Mouse (Mus musculus): ENCODE data around the gene Adgrb2. TPM values are rescaled to one million over a fixed set of nuclear protein-coding genes. Genes with fewer than 3 reads are reported as not detected.
A peak's percentile ranks its signal among the peaks of the same experiment; 100 is the strongest.

Gene Adgrb2
- polyA plus RNA-seq, 1 experiment from 2014 or later = 2.6 TPM

DNA sequence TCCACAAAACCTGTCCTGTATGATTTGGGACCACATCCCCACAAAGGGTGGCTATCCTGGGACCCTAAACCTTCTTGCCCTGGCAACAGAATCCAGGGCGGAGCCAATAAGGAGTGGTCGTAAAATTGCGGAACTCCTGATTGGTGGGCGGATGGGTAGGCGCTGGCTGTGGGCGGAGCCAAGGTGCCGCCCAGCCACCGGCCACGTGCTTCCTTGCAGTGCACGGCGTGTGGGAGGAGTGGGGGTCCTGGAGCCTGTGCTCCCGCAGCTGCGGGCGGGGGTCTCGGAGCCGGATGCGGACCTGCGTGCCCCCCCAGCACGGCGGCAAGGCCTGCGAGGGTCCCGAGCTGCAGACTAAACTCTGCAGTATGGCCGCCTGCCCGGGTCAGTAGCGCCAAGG lies 21.9 kb downstream of the Adgrb2 start:
- no peak overlapping the region for H3K9ac ChIP-seq
- H3K4me2 ChIP-seq = peak overlapping the region; percentile 64
- peak overlapping the region; percentile 34 for H3K4me3 ChIP-seq
- no peak overlapping the region for H3K27ac ChIP-seq (ENCODE audit: poor library complexity, severe bottlenecking)
- ATAC-seq (ENCODE audit: insufficient number of reproducible peaks, low FRiP score) = no peak
- 9% methylated on average over 25 of the region's 25 CpGs for WGBS
- peaks cover 78% of the 10 kb centered on the region for H3K27me3 ChIP-seq (replicated peaks)
- no peaks in the 10 kb centered on the region for H3K9me3 ChIP-seq (replicated peaks)
- H3K4me1 ChIP-seq (replicated peaks) = peaks cover 17% of the 10 kb centered on the region
- no peaks in the 10 kb centered on the region for H3K36me3 ChIP-seq

GRCm38 (mm10) chr4:130009043-130009442 lies 24.4 kb downstream of the Adgrb2 start:
- WGBS = 66% methylated on average over 14 of the region's 14 CpGs
- Histone ChIP-seq H3K4me3 (no peak overlapping the region), H3K4me2 (no peak overlapping the region), H3K4me1 (replicated peaks) (peaks cover 12% of the 10 kb centered on the region), H3K27ac (ENCODE audit: poor library complexity, severe bottlenecking) (no peak overlapping the region), H3K9me3 (replicated peaks) (no peaks in the 10 kb centered on the region), H3K9ac (no peak overlapping the region), H3K36me3 (no peaks in the 10 kb centered on the region), H3K27me3 (replicated peaks) (peaks cover 96% of the 10 kb centered on the region)
- ATAC-seq (ENCODE audit: insufficient number of reproducible peaks, low FRiP score) = no peak

GRCm38 (mm10) chr4:130010723-130011122 lies 26.1 kb downstream of the Adgrb2 start:
- Histone ChIP-seq H3K9me3 (replicated peaks) (no peaks in the 10 kb centered on the region), H3K27ac (ENCODE audit: poor library complexity, severe bottlenecking) (no peak overlapping the region), H3K4me2 (no peak overlapping the region), H3K36me3 (no peaks in the 10 kb centered on the region), H3K4me3 (no peak overlapping the region), H3K27me3 (replicated peaks) (peaks cover 96% of the 10 kb centered on the region), H3K9ac (no peak overlapping the region), H3K4me1 (replicated peaks) (peaks cover 13% of the 10 kb centered on the region)
- no peak for ATAC-seq (ENCODE audit: insufficient number of reproducible peaks, low FRiP score)
- WGBS = 81% methylated on average over 4 of the region's 4 CpGs

- Histone ChIP-seq H3K9me3 (replicated peaks) (no peaks in the 10 kb centered on the region), H3K4me1 (replicated peaks) (peaks cover 11% of the 10 kb centered on the region; the same call in 1 of the 2 replicates), H3K36me3 (no peaks in the 10 kb centered on the region), H3K27me3 (replicated peaks) (peaks cover 96% of the 10 kb centered on the region), H3K9ac (no peak overlapping the region), H3K4me2 (no peak overlapping the region), H3K4me3 (no peak overlapping the region), H3K27ac (ENCODE audit: poor library complexity, severe bottlenecking) (no peak overlapping the region)
- WGBS = 75% methylated on average over 6 of the region's 6 CpGs
- no peak for ATAC-seq (ENCODE audit: insufficient number of reproducible peaks, low FRiP score)
Measured at GRCm38 (mm10) chr4:130012234-130012633, 27.6 kb downstream of the Adgrb2 start.

GRCm38 (mm10) chr4:130013111-130013510 lies 28.4 kb downstream of the Adgrb2 start:
- H3K4me3 ChIP-seq = no peak overlapping the region
- no peak for ATAC-seq (ENCODE audit: insufficient number of reproducible peaks, low FRiP score)
- no peak overlapping the region for H3K27ac ChIP-seq (ENCODE audit: poor library complexity, severe bottlenecking)
- H3K36me3 ChIP-seq = no peaks in the 10 kb centered on the region
- WGBS = 68% methylated on average over 10 of the region's 10 CpGs
- no peak overlapping the region for H3K9ac ChIP-seq
- peaks cover 94% of the 10 kb centered on the region for H3K27me3 ChIP-seq (replicated peaks)
- peaks cover 11% of the 10 kb centered on the region; the same call in 1 of the 2 replicates for H3K4me1 ChIP-seq (replicated peaks)
- H3K4me2 ChIP-seq = no peak overlapping the region
- no peaks in the 10 kb centered on the region for H3K9me3 ChIP-seq (replicated peaks)

DNA sequence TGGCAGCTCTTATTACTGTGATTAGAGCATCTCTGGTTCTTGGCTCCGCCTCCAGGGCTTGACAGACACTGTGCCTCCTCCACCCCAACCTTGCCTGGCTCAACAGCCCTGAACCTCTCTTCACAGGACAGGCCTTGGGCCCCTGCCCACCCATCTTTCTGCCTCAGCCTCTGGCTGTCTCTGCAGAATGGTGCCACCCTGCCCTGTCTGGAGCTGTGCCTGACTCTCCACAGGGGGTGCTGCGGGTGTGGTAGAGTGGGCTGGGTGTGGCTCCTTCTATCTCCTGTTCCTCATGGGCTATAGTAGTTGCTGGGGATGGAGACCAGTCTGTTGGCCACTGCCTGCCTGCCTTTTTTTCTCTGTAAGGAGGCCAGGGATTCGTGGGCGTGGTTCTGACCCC lies 31.3 kb downstream of the Adgrb2 start:
- no peaks in the 10 kb centered on the region; the same call in 1 of the 2 replicates for H3K36me3 ChIP-seq
- H3K4me3 ChIP-seq = no peak overlapping the region
- WGBS = 70% methylated on average over 4 of the region's 4 CpGs
- ATAC-seq (ENCODE audit: insufficient number of reproducible peaks, low FRiP score) = no peak
- H3K4me1 ChIP-seq (replicated peaks) = peaks cover 8% of the 10 kb centered on the region; the same call in 1 of the 2 replicates
- no peaks in the 10 kb centered on the region for H3K9me3 ChIP-seq (replicated peaks)
- no peak overlapping the region for H3K9ac ChIP-seq
- no peak overlapping the region for H3K27ac ChIP-seq (ENCODE audit: poor library complexity, severe bottlenecking)
- H3K4me2 ChIP-seq = no peak overlapping the region
- H3K27me3 ChIP-seq (replicated peaks) = peaks cover 91% of the 10 kb centered on the region

GRCm38 (mm10) chr4:130017036-130017674 lies 32.5 kb downstream of the Adgrb2 start:
- Histone ChIP-seq H3K27ac (ENCODE audit: poor library complexity, severe bottlenecking) (no peak overlapping the region), H3K9ac (no peak overlapping the region), H3K36me3 (no peaks in the 10 kb centered on the region; the same call in 1 of the 2 replicates), H3K27me3 (replicated peaks) (peaks cover 82% of the 10 kb centered on the region), H3K4me3 (no peak overlapping the region), H3K9me3 (replicated peaks) (no peaks in the 10 kb centered on the region), H3K4me2 (no peak overlapping the region), H3K4me1 (replicated peaks) (peaks cover 10% of the 10 kb centered on the region)
- ATAC-seq (ENCODE audit: insufficient number of reproducible peaks, low FRiP score) = no peak
- WGBS = 52% methylated on average over 18 of the region's 18 CpGs

DNA sequence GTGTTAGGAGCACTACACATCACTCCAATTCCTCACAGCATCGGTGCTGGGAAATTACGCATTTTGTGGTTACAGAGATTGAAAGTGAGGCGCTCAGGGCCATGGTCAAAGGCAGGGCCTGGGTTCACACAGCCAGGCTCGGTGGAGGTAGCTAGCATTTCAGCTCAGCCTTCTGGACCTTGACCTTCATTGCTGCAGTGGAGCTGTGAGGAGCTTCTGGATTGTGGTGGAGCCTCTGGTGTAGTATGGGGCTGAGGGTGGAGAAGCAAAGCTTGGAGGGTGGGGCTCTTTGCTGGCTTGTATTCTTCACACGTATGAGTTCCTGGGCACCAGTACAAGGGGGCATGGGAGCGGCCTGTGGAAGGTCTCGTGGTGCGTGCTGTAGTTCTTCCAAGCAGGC lies 38.3 kb downstream of the Adgrb2 start:
- Histone ChIP-seq H3K9me3 (replicated peaks) (no peaks in the 10 kb centered on the region), H3K27ac (ENCODE audit: poor library complexity, severe bottlenecking) (no peak overlapping the region), H3K36me3 (no peaks in the 10 kb centered on the region; the same call in 1 of the 2 replicates), H3K27me3 (replicated peaks) (peaks cover 62% of the 10 kb centered on the region), H3K4me3 (no peak overlapping the region), H3K9ac (no peak overlapping the region), H3K4me1 (replicated peaks) (peaks cover 4% of the 10 kb centered on the region), H3K4me2 (no peak overlapping the region)
- 81% methylated on average over 8 of the region's 8 CpGs for WGBS
- no peak for ATAC-seq (ENCODE audit: insufficient number of reproducible peaks, low FRiP score)

- H3K4me2 ChIP-seq = no peak overlapping the region
- 76% methylated on average over 10 of the region's 10 CpGs for WGBS
- H3K4me3 ChIP-seq = no peak overlapping the region
- no peaks in the 10 kb centered on the region for H3K9me3 ChIP-seq (replicated peaks)
- H3K36me3 ChIP-seq = no peaks in the 10 kb centered on the region; the same call in 1 of the 2 replicates
- peaks cover 60% of the 10 kb centered on the region for H3K27me3 ChIP-seq (replicated peaks)
- H3K27ac ChIP-seq (ENCODE audit: poor library complexity, severe bottlenecking) = no peak overlapping the region
- H3K9ac ChIP-seq = no peak overlapping the region
- peaks cover 4% of the 10 kb centered on the region for H3K4me1 ChIP-seq (replicated peaks)
- no peak for ATAC-seq (ENCODE audit: insufficient number of reproducible peaks, low FRiP score)
Measured at GRCm38 (mm10) chr4:130023511-130024231, 39.0 kb downstream of the Adgrb2 start.

- 38% methylated on average over 8 of the region's 8 CpGs for WGBS
- Histone ChIP-seq H3K4me1 (replicated peaks) (peaks cover 4% of the 10 kb centered on the region), H3K4me2 (no peak overlapping the region), H3K9me3 (replicated peaks) (no peaks in the 10 kb centered on the region), H3K4me3 (no peak overlapping the region), H3K36me3 (no peaks in the 10 kb centered on the region), H3K9ac (no peak overlapping the region), H3K27ac (ENCODE audit: poor library complexity, severe bottlenecking) (no peak overlapping the region), H3K27me3 (replicated peaks) (peaks cover 53% of the 10 kb centered on the region)
- no peak for ATAC-seq (ENCODE audit: insufficient number of reproducible peaks, low FRiP score)
Measured at GRCm38 (mm10) chr4:130025544-130025943, 40.9 kb downstream of the Adgrb2 start.

DNA sequence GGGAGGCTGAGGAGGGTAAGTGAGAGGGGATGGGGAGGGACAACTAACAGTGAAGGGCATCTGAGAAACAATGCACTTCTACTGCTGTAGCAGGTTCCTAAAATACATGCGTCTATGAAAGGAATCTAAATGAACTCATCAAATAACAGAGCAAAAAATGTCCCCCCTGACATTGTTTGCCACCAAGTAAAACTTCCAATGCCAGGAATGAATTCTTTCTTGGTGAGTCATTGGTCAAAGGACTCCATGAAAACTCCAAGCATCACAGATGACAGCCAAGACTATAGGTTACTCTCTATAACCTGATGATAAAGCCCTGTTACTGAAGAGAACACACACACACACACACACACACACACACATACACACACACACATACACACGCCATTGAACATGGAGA lies 46.5 kb downstream of the Adgrb2 start:
- Histone ChIP-seq H3K27ac (ENCODE audit: poor library complexity, severe bottlenecking) (no peak overlapping the region), H3K9me3 (replicated peaks) (no peaks in the 10 kb centered on the region), H3K36me3 (no peaks in the 10 kb centered on the region), H3K4me3 (no peak overlapping the region), H3K9ac (no peak overlapping the region), H3K27me3 (replicated peaks) (peaks cover 64% of the 10 kb centered on the region), H3K4me2 (no peak overlapping the region), H3K4me1 (replicated peaks) (peaks cover 2% of the 10 kb centered on the region)
- 53% methylated on average over 2 of the region's 2 CpGs for WGBS
- ATAC-seq (ENCODE audit: insufficient number of reproducible peaks, low FRiP score) = no peak
